Mouse (Mus musculus) heart, adult 2 months (tissue): Measurements from ENCODE around the gene Nenf.

Experiments
- CTCF ChIP-seq: fragments of 200-600 bp; IDR thresholded peaks from 2 replicates; pipeline ENCODE4 v1.8.1; 2022; ENCODE audit warnings: antibody characterized with exemption, mild to moderate bottlenecking, moderate library complexity
- EP300 ChIP-seq: fragments of 200-500 bp; IDR thresholded peaks from 2 replicates; pipeline ENCODE4 v1.6.1; 2011; ENCODE audit warnings: low read depth, low read length, control low read depth; ENCODE audit not compliant: insufficient read depth
- POLR2A ChIP-seq: fragments of 200-500 bp; IDR thresholded peaks from 2 replicates; pipeline ENCODE4 v1.6.1; 2011; ENCODE audit warnings: mild to moderate bottlenecking, low read depth, low read length, control low read depth; ENCODE audit not compliant: insufficient read depth

DNA sequence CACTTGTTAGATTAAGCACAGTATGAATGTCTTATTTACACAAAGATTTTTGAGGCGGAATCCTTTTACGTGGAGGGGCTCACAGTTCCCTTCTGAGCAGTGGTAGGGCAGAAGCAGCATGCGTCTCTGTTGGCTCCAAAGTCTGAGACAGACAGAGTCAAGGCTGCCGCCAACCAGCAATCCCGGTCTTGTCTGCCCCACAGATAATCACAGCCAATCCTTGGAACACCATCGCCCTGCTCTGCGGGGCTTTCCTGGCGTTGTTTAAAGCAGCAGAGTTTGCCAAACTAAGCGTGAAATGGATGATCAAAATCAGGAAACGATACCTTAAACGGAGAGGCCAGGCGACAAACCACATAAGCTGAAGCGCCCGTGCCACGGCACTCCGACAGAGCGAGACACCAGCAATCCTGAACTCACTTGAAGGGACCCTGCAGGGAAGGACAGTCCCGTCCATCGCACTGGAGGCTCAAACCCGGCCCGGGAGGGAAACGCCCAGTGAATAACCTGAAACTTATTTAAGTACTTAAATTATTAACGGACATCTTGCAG, 31.6 kb upstream of the Nenf start:
- TF ChIP-seq CTCF (no peak), EP300 (no peak), POLR2A (no peak)
